Comparison of ENCODE assay signal across 21 mouse cellular contexts in genomic region chr12:65942166-65942565, GRCm38 (mm10).
DNase-seq lines count a peak whose midpoint lies in the region; ATAC-seq and TF ChIP-seq lines count a peak whose summit lies in the region.
"Had no signal": no experiment of that assay in that cellular context is flagged by ENCODE, and none has a peak within 500 bp of the region (broad histone marks: within the 10 kb centered on the region; RNA-seq: fewer than 3 reads in every experiment).

No protein-coding gene starts in this region.

- no peak overlapping the region for H3K27ac ChIP-seq in heart, embryonic 11.5 days (ENCODE audit: low read depth, low read length)
- H3K27ac ChIP-seq in lung, embryonic 14.5 days (ENCODE audit: low read depth) = no peak overlapping the region
- H3K27ac ChIP-seq: embryonic facial prominence, embryonic 12.5 days; forebrain, embryonic 12.5 days; heart, embryonic 13.5 days; hindbrain, embryonic 12.5 days; intestine, embryonic 15.5 days had no signal

- 84% methylated on average over 4 of the region's 4 CpGs for WGBS in heart, embryonic 11.5 days (ENCODE audit: insufficient replicate concordance)
- WGBS in lung, embryonic 14.5 days = 73% methylated on average over 4 of the region's 4 CpGs

- no peak overlapping the region for H3K4me3 ChIP-seq in heart, embryonic 11.5 days (ENCODE audit: low read depth, low read length)
- no peak overlapping the region for H3K4me3 ChIP-seq in lung, embryonic 14.5 days (ENCODE audit: low read depth, low read length)
- H3K4me3 ChIP-seq: embryonic facial prominence, embryonic 12.5 days; forebrain, embryonic 12.5 days; heart, embryonic 13.5 days; hindbrain, embryonic 12.5 days; intestine, embryonic 15.5 days had no signal

- H3K9me3 ChIP-seq in heart, embryonic 11.5 days (replicated peaks; ENCODE audit: control insufficient read depth, low read length) = no peaks in the 10 kb centered on the region
- no peaks in the 10 kb centered on the region for H3K9me3 ChIP-seq in lung, embryonic 14.5 days (ENCODE audit: low read depth, low read length)
- H3K9me3 ChIP-seq: embryonic facial prominence, embryonic 12.5 days; forebrain, embryonic 12.5 days; heart, embryonic 13.5 days; hindbrain, embryonic 12.5 days; intestine, embryonic 15.5 days had no signal

- no peaks in the 10 kb centered on the region for H3K4me1 ChIP-seq in heart, embryonic 11.5 days (ENCODE audit: control insufficient read depth, insufficient read depth, low read length)
- H3K4me1 ChIP-seq in lung, embryonic 14.5 days (ENCODE audit: insufficient read depth) = no peaks in the 10 kb centered on the region
- H3K4me1 ChIP-seq: embryonic facial prominence, embryonic 12.5 days; forebrain, embryonic 12.5 days; heart, embryonic 13.5 days; hindbrain, embryonic 12.5 days; intestine, embryonic 15.5 days had no signal

- no peak overlapping the region for H3K9ac ChIP-seq in heart, embryonic 11.5 days (ENCODE audit: low read depth, low read length)
- H3K9ac ChIP-seq in lung, embryonic 14.5 days = no peak overlapping the region
- H3K9ac ChIP-seq: embryonic facial prominence, embryonic 12.5 days; forebrain, embryonic 12.5 days; heart, embryonic 13.5 days; hindbrain, embryonic 12.5 days; intestine, embryonic 15.5 days had no signal

- no peak overlapping the region for H3K4me2 ChIP-seq in heart, embryonic 11.5 days
- no peak overlapping the region for H3K4me2 ChIP-seq in lung, embryonic 14.5 days
- H3K4me2 ChIP-seq: embryonic facial prominence, embryonic 12.5 days; forebrain, embryonic 12.5 days; heart, embryonic 13.5 days; hindbrain, embryonic 12.5 days; intestine, embryonic 15.5 days had no signal

- no peaks in the 10 kb centered on the region for H3K36me3 ChIP-seq in heart, embryonic 11.5 days (ENCODE audit: control insufficient read depth, insufficient read depth, low read length)
- H3K36me3 ChIP-seq in lung, embryonic 14.5 days (ENCODE audit: insufficient read depth) = no peaks in the 10 kb centered on the region
- H3K36me3 ChIP-seq: embryonic facial prominence, embryonic 12.5 days; forebrain, embryonic 12.5 days; heart, embryonic 13.5 days; hindbrain, embryonic 12.5 days; intestine, embryonic 15.5 days had no signal

- H3K27me3 ChIP-seq in heart, embryonic 11.5 days (ENCODE audit: control insufficient read depth, insufficient read depth, low read length) = no peaks in the 10 kb centered on the region
- no peaks in the 10 kb centered on the region for H3K27me3 ChIP-seq in lung, embryonic 14.5 days (ENCODE audit: insufficient read depth, low read length)
- H3K27me3 ChIP-seq: CH12.LX; embryonic facial prominence, embryonic 12.5 days; forebrain, embryonic 12.5 days; heart, embryonic 13.5 days; hindbrain, embryonic 12.5 days; intestine, embryonic 15.5 days had no signal

- DNase-seq in cerebellum, adult 18-20 months = peak; percentile 1 to 2
- DNase-seq in cerebellum, adult 11-12 months = no peak
- DNase-seq in heart, postnatal 4 days = peak; percentile 6
- DNase-seq in lung, embryonic 14.5 days = peak; percentile 46
- DNase-seq in lung, adult 18-20 months = no peak
- peak; percentile 13 for DNase-seq in brain, embryonic 14.5 days (ENCODE audit: low read depth)
- DNase-seq: cerebellum, adult 11 months; cerebellum, adult 9-11 months; gastrocnemius, postnatal 14 days; heart, postnatal 36 days; kidney, adult 18-20 months had no signal

- no peak for ATAC-seq in heart, embryonic 11.5 days (replicated peaks; ENCODE audit: insufficient number of reproducible peaks, low FRiP score, low TSS enrichment)
- no peak for ATAC-seq in lung, embryonic 14.5 days (ENCODE audit: insufficient read depth)
- ATAC-seq: activated CD4-positive, CD25-positive, alpha-beta regulatory T cell, adult 4 months; forebrain, embryonic 16.5 days; intestine, embryonic 15.5 days; Patski had no signal

- TF ChIP-seq CTCF in lung, embryonic 14.5 days (IDR thresholded peaks at IDR 0.05; ENCODE audit: low read depth) = no peak
- TF ChIP-seq CTCF in brain, embryonic 14.5 days (IDR thresholded peaks at IDR 0.05; ENCODE audit: borderline replicate concordance, extremely low read depth, insufficient read depth, insufficient read length) = no peak

- TF ChIP-seq POLR2A in brain, embryonic 14.5 days (IDR thresholded peaks at IDR 0.05; ENCODE audit: borderline replicate concordance, extremely low read depth, insufficient read depth, insufficient read length, poor library complexity, severe bottlenecking) = no peak

Comparison
In these comparisons a context has a peak if more than half of its experiments do, and no peak if none do; other contexts are left out.
1. DNase-seq: peak in cerebellum, adult 18-20 months (2 of 2), heart, postnatal 4 days (single experiment), lung, embryonic 14.5 days (single experiment) and brain, embryonic 14.5 days (single experiment); none in cerebellum, adult 11-12 months (single experiment) and lung, adult 18-20 months (0 of 2).